Mouse (Mus musculus) layer of hippocampus, postnatal 14 days (tissue): Measurements from ENCODE around the gene 5730409E04Rik. TPM values are rescaled to one million over a fixed set of nuclear protein-coding genes. Genes with fewer than 3 reads are reported as not detected.

Experiments used
- DNase-seq, 2 experiments: peaks; one replicate each; pipeline ENCODE4 v3.0.0; 2021 to 2022; ENCODE audit warnings: low spot score in 2 of 2, mixed read lengths in 1 of 2
- long read RNA-seq, 2 experiments: library from polyadenylated mRNA; stranded (forward); transcript quantifications; one replicate each; pipeline ENCODE4 v2.0.0; 2021
- total RNA-seq, 2 experiments: library from RNA; stranded (reverse); gene quantifications; 2 replicates each; pipeline ENCODE4 v1.2.3; 2021

5730409E04Rik gene
- total RNA-seq, result 10 to 100 TPM; 68.6 TPM
- long read RNA-seq, experiment 1, partial matches to known transcripts, result 0 of 6 reads
- long read RNA-seq, experiment 1, other reads (novel, unspliced or antisense), result 5 of 6 reads
- long read RNA-seq, experiment 2, partial matches to known transcripts, result 0 of 6 reads
- long read RNA-seq, experiment 2, other reads (novel, unspliced or antisense), result 6 of 6 reads

- DNase-seq, result peak; percentile 79 to 80
Measured at GRCm38 (mm10) chr4:126609606-126610181, at the start of gene 5730409E04Rik. TSS of gene 5730409E04Rik (plus strand) at chr4:126609818.

GRCm38 (mm10) chr4:126563798-126564197, 45.8 kb upstream of the 5730409E04Rik start:
- DNase-seq, result no peak

- DNase-seq, result no peak
Measured at GRCm38 (mm10) chr4:126567243-126567642, 42.4 kb upstream of the 5730409E04Rik start.

GRCm38 (mm10) chr4:126569783-126570182, 39.8 kb upstream of the 5730409E04Rik start:
- no peak for DNase-seq

- DNase-seq, result peak in 1 of 2 experiments; percentile 66
Measured at GRCm38 (mm10) chr4:126576281-126576680, 33.3 kb upstream of the 5730409E04Rik start.

GRCm38 (mm10) chr4:126577920-126578319, 31.7 kb upstream of the 5730409E04Rik start:
- DNase-seq, result no peak

GRCm38 (mm10) chr4:126579077-126579476, 30.5 kb upstream of the 5730409E04Rik start:
- DNase-seq, result no peak

GRCm38 (mm10) chr4:126585739-126586138, 23.9 kb upstream of the 5730409E04Rik start:
- DNase-seq, result no peak

GRCm38 (mm10) chr4:126592039-126592438, 17.6 kb upstream of the 5730409E04Rik start:
- no peak for DNase-seq

- peak; percentile 64 to 65 for DNase-seq
Measured at GRCm38 (mm10) chr4:126599971-126600754, 9.5 kb upstream of the 5730409E04Rik start.

GRCm38 (mm10) chr4:126601597-126602444, 7.8 kb upstream of the 5730409E04Rik start:
- DNase-seq, result peak; percentile 36

- no peak for DNase-seq
Measured at GRCm38 (mm10) chr4:126602445-126602762, 7.2 kb upstream of the 5730409E04Rik start.

- DNase-seq, result no peak
Measured at GRCm38 (mm10) chr4:126604141-126604540, 5.5 kb upstream of the 5730409E04Rik start.

- DNase-seq, result no peak
Measured at GRCm38 (mm10) chr4:126605751-126606150, 3.9 kb upstream of the 5730409E04Rik start.

GRCm38 (mm10) chr4:126611991-126612390, 2.4 kb downstream of the 5730409E04Rik start:
- no peak for DNase-seq

GRCm38 (mm10) chr4:126616312-126616711, 6.7 kb downstream of the 5730409E04Rik start:
- no peak for DNase-seq

- DNase-seq, result no peak
Measured at GRCm38 (mm10) chr4:126619691-126620330, 10.2 kb downstream of the 5730409E04Rik start.

- no peak for DNase-seq
Measured at GRCm38 (mm10) chr4:126620349-126620874, 10.8 kb downstream of the 5730409E04Rik start.

- no peak for DNase-seq
Measured at GRCm38 (mm10) chr4:126627021-126627681, 17.5 kb downstream of the 5730409E04Rik start.

- no peak for DNase-seq
Measured at GRCm38 (mm10) chr4:126631922-126632321, 22.3 kb downstream of the 5730409E04Rik start.
